Mouse (Mus musculus) lung, postnatal 25 days (tissue): ENCODE measurements at regions not wholly inside any gene's neighbourhood (a gene's known extent, or its start where the extent isn't known, plus 50 kb on each side); places are given as distances from the start of the nearest gene placed in this dataset.

Source experiments
- DNase-seq: peaks from one replicate; pipeline ENCODE4 v3.0.0; 2022; ENCODE audit warnings: low spot score

GRCm38 (mm10) chr11:109039792-109040518, 104.2 kb downstream of the E030025P04Rik start:
- DNase-seq: no peak

- DNase-seq: peak; percentile 35
Observed at GRCm38 (mm10) chr11:109039060-109039791, 104.9 kb downstream of the E030025P04Rik start.

- no peak for DNase-seq
Observed at GRCm38 (mm10) chr11:109038136-109038535, 106.0 kb downstream of the E030025P04Rik start.

DNA sequence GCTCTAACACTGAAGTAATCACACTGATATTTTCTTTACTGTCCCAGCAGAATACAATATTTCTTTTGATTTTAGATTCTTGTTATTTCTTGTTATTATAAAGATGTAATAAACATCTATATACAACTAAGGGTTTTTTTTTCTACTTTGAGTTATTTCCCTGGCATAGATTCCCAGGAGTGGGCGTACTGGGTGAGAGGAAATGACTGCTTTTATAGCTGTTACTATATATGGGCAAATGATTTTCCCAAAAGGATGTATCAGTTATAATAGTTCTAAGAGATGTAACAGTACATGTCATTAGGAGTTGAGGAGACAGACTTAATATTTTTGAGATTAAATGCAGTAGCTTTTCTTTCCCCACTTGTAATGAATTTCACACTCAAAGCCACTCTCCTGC, 109.6 kb downstream of the E030025P04Rik start:
- DNase-seq: no peak

DNA sequence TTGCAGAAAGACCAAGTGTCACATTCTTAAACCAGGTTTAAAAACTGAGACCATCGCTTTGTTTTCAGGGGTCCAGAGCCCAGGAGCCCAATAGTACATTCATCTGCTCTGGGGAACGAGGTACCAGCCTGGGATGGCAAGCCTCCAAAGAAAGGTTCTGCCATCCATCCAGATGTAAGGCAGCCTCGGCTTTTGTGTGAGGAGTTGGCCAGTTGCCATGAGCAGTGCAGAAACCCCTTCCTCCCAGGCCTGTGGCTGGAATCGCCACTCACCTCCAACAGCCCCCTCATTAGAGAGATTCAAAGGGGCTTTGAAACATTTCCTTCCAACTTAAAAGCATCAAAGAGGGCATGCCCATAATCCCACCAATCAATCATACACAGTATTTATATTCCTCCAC, 110.1 kb downstream of the E030025P04Rik start:
- no peak for DNase-seq

DNA sequence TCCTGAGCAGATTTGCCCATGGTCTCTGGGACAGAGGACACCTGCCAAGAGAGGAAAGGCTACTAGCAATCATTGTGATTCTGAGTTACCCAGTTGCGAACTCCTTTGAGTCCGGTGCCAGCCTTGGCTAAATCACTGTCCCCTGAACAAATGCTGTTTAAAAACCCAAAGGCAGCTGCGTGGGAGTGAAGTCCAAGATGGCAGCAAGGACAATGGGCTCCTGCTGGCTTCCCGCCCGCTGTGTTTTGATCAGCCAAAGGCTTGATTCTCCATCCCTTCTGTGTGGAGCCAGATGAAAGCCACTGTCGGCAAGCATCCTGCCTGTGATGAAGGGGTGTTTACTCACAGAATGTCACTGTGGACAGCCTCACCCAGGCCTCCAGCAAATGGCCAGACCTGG, 111.4 kb downstream of the E030025P04Rik start:
- DNase-seq: no peak

DNA sequence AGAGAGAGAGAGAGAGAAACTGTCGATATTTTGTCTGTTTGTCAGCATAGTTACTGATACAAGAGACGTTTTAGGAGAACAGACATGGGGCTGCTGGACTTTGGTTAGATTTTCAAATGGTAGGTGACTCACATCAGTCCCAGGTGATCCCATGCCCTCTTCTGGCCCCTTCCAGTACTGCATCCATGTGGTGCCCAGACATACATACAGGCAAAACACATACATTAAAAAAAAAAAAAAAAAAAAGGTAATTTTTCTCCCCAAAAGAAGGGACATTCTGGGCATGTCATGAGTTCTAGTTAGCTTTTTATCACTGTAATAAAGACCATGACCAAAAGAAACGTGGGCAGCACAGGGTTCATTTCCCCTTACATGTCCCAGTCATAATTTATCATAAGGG, 110.3 kb downstream of the Axin2 start:
- DNase-seq: peak; percentile 48

DNA sequence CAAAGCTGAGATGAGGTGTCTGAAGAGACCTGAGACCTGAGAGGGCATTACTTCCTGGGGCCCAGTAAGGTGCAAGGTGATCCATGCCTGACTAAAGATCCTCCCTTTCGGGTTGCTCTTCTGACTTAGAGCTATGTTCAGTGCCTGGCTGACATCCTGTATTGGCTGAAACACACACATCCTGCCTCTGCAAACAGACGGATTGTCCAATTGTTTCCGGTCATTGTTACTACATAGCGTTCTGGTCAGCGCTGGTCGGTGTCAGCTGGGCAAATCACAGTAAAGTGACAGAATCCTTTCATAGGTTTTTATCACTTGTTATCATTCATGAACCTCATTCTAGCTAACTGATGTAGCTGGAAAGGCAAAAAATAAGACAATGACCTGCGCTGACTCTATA, 109.7 kb downstream of the Axin2 start:
- peak; percentile 55 for DNase-seq

DNA sequence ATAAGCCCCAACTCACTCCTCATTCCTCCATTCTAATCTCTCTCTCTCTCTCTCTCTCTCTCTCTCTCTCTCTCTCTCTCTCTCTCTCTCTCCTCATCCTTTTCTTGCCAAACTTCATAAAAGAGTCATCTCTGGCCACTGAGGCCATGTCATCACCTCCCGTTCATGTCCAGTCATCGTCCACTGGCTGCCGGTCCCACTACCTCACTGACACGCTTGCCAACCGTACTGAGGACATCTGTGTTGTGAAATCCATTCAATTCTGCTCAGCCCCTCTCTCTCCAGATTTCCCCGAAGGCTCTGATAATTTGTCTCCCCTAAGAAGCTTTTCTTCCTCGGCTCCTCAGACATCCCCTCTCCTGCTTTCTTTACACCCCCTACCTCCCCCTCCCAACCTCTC, 94.7 kb downstream of the Axin2 start:
- DNase-seq: no peak

GRCm38 (mm10) chr11:109011161-109011560, 91.0 kb downstream of the Axin2 start:
- DNase-seq: no peak

- no peak for DNase-seq
Observed at GRCm38 (mm10) chr11:109008872-109009271, 88.7 kb downstream of the Axin2 start.

DNA sequence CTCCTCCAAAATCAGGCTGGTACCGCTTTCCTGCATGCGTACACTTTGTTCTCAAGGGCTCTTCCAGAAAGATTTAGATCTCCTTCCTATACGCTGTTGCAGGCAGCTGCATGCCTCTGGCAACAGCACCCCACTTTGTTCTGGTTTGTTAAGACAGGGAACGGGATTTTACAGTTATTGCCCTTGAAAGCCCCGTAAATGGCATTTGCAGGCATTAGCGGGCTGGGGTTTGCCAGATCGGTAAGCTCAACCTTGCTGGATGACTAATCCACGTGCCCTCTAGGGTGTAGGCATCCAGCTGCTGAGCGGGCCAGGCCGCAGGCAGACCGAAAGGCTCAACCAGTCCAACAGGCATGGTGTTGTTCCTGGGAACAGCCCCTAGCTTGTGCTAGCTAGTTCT, 85.5 kb downstream of the Axin2 start:
- DNase-seq: no peak
